Mouse (Mus musculus): ENCODE results near the gene Exosc2. TPM values are rescaled to one million over a fixed set of nuclear protein-coding genes. Genes with fewer than 3 reads are reported as not detected.
A peak's percentile ranks its signal among the peaks of the same experiment; 100 is the strongest.
"Not testable (repeated sequence)": the region's sequence is repeated elsewhere in the genome, so short reads cannot be mapped to it uniquely, and the experiment has no call there.

The Exosc2 gene
- total RNA-seq, 2 experiments from 2014 or later, result 12.6 to 13.4 TPM

GRCm38 (mm10) chr2:31662939-31663803 is 7.3 kb upstream of the Exosc2 start:
- ATAC-seq (replicated peaks; ENCODE audit: low FRiP score, poor library complexity, severe bottlenecking), result no peak

GRCm38 (mm10) chr2:31663804-31664180 is 6.7 kb upstream of the Exosc2 start:
- ATAC-seq (replicated peaks; ENCODE audit: low FRiP score, poor library complexity, severe bottlenecking), result no peak

- ATAC-seq (replicated peaks; ENCODE audit: low FRiP score, poor library complexity, severe bottlenecking), result no peak
These were observed 3.2 kb upstream of the Exosc2 start for GRCm38 (mm10) chr2:31667332-31667731.

GRCm38 (mm10) chr2:31678641-31679040 is 8.1 kb downstream of the Exosc2 start:
- ATAC-seq (replicated peaks; ENCODE audit: low FRiP score, poor library complexity, severe bottlenecking), result no peak

- not testable (repeated sequence) for ATAC-seq (replicated peaks; ENCODE audit: low FRiP score, poor library complexity, severe bottlenecking)
These were observed 10.7 kb downstream of the Exosc2 start for GRCm38 (mm10) chr2:31681051-31681707.

- ATAC-seq (replicated peaks; ENCODE audit: low FRiP score, poor library complexity, severe bottlenecking), result no peak
These were observed 11.3 kb downstream of the Exosc2 start for GRCm38 (mm10) chr2:31681731-31682235.

- ATAC-seq (replicated peaks; ENCODE audit: low FRiP score, poor library complexity, severe bottlenecking), result no peak
These were observed 13.2 kb downstream of the Exosc2 start for GRCm38 (mm10) chr2:31683666-31684065.

- ATAC-seq (replicated peaks; ENCODE audit: low FRiP score, poor library complexity, severe bottlenecking), result peak; percentile 98
These were observed 17.8 kb downstream of the Exosc2 start, which contains the start of gene Abl1 for GRCm38 (mm10) chr2:31688074-31688925. Gene Abl1, plus strand, starts transcription at chr2:31688376.

- peak; percentile 18; the same call in 1 of the 2 replicates for ATAC-seq (replicated peaks; ENCODE audit: low FRiP score, poor library complexity, severe bottlenecking)
These were observed 18.5 kb downstream of the Exosc2 start for GRCm38 (mm10) chr2:31689045-31689444.

- no peak for ATAC-seq (replicated peaks; ENCODE audit: low FRiP score, poor library complexity, severe bottlenecking)
These were observed 19.5 kb downstream of the Exosc2 start for GRCm38 (mm10) chr2:31690063-31690462.

GRCm38 (mm10) chr2:31698209-31698608 is 27.7 kb downstream of the Exosc2 start:
- 0 out of 2 replicates have a peak, but pooled peaks have one; percentile 49 for ATAC-seq (replicated peaks; ENCODE audit: low FRiP score, poor library complexity, severe bottlenecking)

GRCm38 (mm10) chr2:31700545-31701446 is 30.3 kb downstream of the Exosc2 start:
- peak; percentile 50 for ATAC-seq (replicated peaks; ENCODE audit: low FRiP score, poor library complexity, severe bottlenecking)

GRCm38 (mm10) chr2:31703226-31703625 is 32.7 kb downstream of the Exosc2 start:
- ATAC-seq (replicated peaks; ENCODE audit: low FRiP score, poor library complexity, severe bottlenecking), result no peak

- ATAC-seq (replicated peaks; ENCODE audit: low FRiP score, poor library complexity, severe bottlenecking), result no peak
These were observed 35.4 kb downstream of the Exosc2 start for GRCm38 (mm10) chr2:31705914-31706313.

GRCm38 (mm10) chr2:31706531-31706930 is 36.0 kb downstream of the Exosc2 start:
- ATAC-seq (replicated peaks; ENCODE audit: low FRiP score, poor library complexity, severe bottlenecking), result no peak

- ATAC-seq (replicated peaks; ENCODE audit: low FRiP score, poor library complexity, severe bottlenecking), result no peak
These were observed 42.2 kb downstream of the Exosc2 start for GRCm38 (mm10) chr2:31712716-31713115.

- ATAC-seq (replicated peaks; ENCODE audit: low FRiP score, poor library complexity, severe bottlenecking), result no peak
These were observed 43.3 kb downstream of the Exosc2 start for GRCm38 (mm10) chr2:31713813-31714212.

- ATAC-seq (replicated peaks; ENCODE audit: low FRiP score, poor library complexity, severe bottlenecking), result no peak
These were observed 44.3 kb downstream of the Exosc2 start for GRCm38 (mm10) chr2:31714780-31715179.

- no peak for ATAC-seq (replicated peaks; ENCODE audit: low FRiP score, poor library complexity, severe bottlenecking)
These were observed 45.5 kb downstream of the Exosc2 start for GRCm38 (mm10) chr2:31715985-31716384.
